Mouse (Mus musculus): ENCODE measurements around the gene Asb18.

Gene Asb18

GRCm38 (mm10) chr1:89959393-89959792 lies 55.1 kb downstream of the Asb18 start:
- Histone ChIP-seq H3K27me3 (ENCODE audit: control insufficient read depth, insufficient read depth, low read length, poor library complexity, severe bottlenecking) (no peaks in the 10 kb centered on the region), H3K36me3 (ENCODE audit: control insufficient read depth, insufficient read depth, low read length, poor library complexity, severe bottlenecking) (no peaks in the 10 kb centered on the region)
- no peak for DNase-seq (ENCODE audit: low read depth, low spot score)

DNA sequence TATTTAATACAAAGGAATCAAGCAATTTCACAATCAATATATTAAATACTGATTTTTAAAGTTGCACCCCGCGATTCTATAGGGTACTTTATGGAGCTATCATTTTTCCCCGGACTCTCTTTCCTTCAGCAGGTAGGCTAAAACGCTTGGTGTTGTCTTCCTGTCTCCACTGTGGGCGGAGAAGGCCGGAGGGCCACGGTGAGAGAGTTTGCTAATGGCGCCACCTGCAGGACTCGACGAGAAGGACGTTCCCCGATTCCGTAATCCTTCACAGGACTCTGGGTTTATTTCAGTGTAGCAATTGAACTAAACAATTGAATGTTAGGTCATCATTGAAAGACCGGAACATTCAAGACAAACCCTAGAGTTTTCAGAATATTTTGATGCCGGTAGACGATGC lies 71.3 kb downstream of the Asb18 start:
- no peaks in the 10 kb centered on the region for H3K27me3 ChIP-seq (ENCODE audit: control insufficient read depth, insufficient read depth, low read length, poor library complexity, severe bottlenecking)
- no peaks in the 10 kb centered on the region for H3K36me3 ChIP-seq (ENCODE audit: control insufficient read depth, insufficient read depth, low read length, poor library complexity, severe bottlenecking)
- peak; percentile 23 for DNase-seq (ENCODE audit: low read depth, low spot score)

DNA sequence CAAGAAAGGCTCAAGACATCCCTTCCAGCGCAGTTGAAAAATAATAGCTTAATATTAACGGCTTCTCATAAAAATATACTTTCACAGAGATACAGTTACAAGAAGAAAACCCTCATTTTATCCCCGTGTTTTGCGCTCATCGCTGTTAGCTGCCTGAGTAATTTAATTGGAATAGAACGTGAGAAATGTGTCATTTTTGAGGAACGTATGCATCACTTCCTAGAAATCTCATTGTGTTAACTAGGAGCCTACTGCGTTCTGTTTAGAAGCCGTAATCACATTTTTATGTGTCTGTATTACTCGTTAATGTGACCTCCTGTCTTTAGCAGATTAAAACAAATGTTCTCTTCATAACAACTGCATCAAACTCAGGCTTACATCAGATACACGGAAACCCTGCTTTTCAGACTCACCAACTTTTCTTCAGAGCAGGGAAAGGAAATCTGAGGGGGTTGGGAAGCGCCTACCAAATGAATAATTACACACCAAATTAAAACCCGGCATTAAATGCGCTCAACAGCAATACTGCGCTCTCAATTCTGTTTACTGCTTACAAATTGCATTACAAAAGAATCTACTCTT lies 72.0 kb downstream of the Asb18 start:
- Histone ChIP-seq H3K36me3 (ENCODE audit: control insufficient read depth, insufficient read depth, low read length, poor library complexity, severe bottlenecking) (no peaks in the 10 kb centered on the region), H3K27me3 (ENCODE audit: control insufficient read depth, insufficient read depth, low read length, poor library complexity, severe bottlenecking) (no peaks in the 10 kb centered on the region)
- no peak for DNase-seq (ENCODE audit: low read depth, low spot score)

DNA sequence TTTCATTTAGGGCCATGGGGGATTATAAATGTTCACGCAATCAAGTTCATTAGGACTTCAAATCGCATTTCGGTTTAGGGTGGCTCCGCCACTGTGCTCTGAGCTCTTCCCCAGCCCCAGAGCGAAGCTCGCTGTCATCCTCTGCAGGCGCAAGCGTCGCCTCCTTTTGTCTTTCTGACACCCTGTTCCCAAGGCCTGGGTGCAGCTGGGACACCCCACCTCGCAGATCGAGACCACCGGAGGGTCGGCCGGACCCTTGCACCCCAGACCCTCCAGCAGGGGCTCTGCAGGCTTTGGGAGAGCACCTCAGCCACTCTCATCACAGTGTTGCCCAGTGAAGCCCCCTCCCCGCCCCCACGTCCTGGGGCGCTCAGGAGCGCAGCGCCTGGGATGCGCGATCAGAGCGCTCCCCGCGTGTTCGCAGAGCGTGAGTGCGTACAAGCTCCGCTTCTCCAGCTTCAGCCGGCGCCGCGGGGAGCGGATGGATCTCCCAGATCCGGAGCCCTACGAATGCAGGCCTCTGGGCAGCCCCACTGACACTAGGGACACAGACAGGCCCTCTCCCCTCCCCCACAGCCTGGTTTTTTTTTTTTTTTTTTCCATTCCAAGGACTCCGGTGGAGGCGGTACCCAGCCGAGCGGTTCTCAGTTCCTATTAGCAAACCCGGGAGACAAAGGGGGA lies 72.6 kb downstream of the Asb18 start:
- Histone ChIP-seq H3K36me3 (ENCODE audit: control insufficient read depth, insufficient read depth, low read length, poor library complexity, severe bottlenecking) (no peaks in the 10 kb centered on the region), H3K27me3 (ENCODE audit: control insufficient read depth, insufficient read depth, low read length, poor library complexity, severe bottlenecking) (no peaks in the 10 kb centered on the region)
- no peak for DNase-seq (ENCODE audit: low read depth, low spot score)

- H3K27me3 ChIP-seq (ENCODE audit: control insufficient read depth, insufficient read depth, low read length, poor library complexity, severe bottlenecking), result no peaks in the 10 kb centered on the region
- H3K36me3 ChIP-seq (ENCODE audit: control insufficient read depth, insufficient read depth, low read length, poor library complexity, severe bottlenecking), result no peaks in the 10 kb centered on the region
- DNase-seq (ENCODE audit: low read depth, low spot score), result no peak
Measured at GRCm38 (mm10) chr1:89940961-89941524, 73.4 kb downstream of the Asb18 start.

- no peaks in the 10 kb centered on the region for H3K36me3 ChIP-seq (ENCODE audit: control insufficient read depth, insufficient read depth, low read length, poor library complexity, severe bottlenecking)
- DNase-seq (ENCODE audit: low read depth, low spot score), result peak; percentile 23
- H3K27me3 ChIP-seq (ENCODE audit: control insufficient read depth, insufficient read depth, low read length, poor library complexity, severe bottlenecking), result no peaks in the 10 kb centered on the region
Measured at GRCm38 (mm10) chr1:89939981-89940726, 74.3 kb downstream of the Asb18 start.

DNA sequence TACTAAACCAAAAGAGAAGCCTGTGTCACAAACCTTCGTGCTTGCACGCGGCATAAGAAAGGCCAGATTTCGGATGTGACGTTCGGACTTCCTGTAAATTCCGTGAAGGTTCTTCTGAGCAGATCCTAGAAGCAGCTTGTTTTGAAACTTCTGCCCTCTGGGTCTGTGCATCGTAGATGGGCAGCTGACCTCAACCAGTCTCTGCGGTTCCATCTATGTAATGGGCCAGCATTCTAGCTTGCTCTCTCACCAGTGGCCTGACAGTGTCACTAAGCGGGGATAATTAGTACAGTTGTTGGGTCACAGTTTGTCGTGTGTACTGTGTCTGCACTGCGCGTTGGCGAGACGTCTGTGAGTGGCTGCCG lies 74.9 kb downstream of the Asb18 start:
- Histone ChIP-seq H3K36me3 (ENCODE audit: control insufficient read depth, insufficient read depth, low read length, poor library complexity, severe bottlenecking) (no peaks in the 10 kb centered on the region), H3K27me3 (ENCODE audit: control insufficient read depth, insufficient read depth, low read length, poor library complexity, severe bottlenecking) (no peaks in the 10 kb centered on the region)
- no peak for DNase-seq (ENCODE audit: low read depth, low spot score)

DNA sequence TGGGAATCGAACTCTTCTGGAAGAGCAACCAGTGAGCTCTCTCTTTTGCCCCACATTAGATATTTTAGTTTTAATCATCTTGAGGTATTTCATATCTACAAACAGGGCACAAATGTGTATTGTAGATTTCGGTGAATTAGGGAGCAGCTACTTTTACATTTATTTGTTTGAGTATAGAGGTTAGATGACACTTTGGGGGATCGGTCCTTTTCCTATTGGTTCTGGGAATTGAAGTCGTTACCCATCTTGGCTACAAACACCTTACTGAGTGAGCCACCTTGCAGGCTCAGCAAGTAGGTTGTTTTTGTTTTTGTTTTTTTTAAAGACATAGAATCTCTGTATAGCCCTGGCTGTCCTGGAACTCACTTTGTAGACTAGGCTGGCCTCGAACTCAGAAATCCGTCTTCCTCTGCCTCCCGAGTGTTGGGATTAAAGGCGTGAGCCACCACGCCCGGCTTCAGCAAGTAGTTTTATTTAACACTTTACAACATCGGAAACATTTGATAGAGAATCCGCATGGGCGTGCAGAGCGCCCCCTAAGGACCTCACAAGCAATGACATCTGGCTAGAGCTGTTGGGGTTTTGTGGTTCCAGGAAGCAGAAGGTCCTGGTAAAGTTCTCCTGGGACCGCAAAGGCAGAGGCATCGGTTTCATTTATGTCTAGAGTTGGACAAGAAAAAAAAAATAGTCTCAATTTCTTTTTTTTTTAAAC lies 75.4 kb downstream of the Asb18 start:
- DNase-seq (ENCODE audit: low read depth, low spot score), result no peak
- H3K27me3 ChIP-seq (ENCODE audit: control insufficient read depth, insufficient read depth, low read length, poor library complexity, severe bottlenecking), result no peaks in the 10 kb centered on the region
- H3K36me3 ChIP-seq (ENCODE audit: control insufficient read depth, insufficient read depth, low read length, poor library complexity, severe bottlenecking), result no peaks in the 10 kb centered on the region

- H3K36me3 ChIP-seq (ENCODE audit: control insufficient read depth, insufficient read depth, low read length, poor library complexity, severe bottlenecking), result no peaks in the 10 kb centered on the region
- no peaks in the 10 kb centered on the region for H3K27me3 ChIP-seq (ENCODE audit: control insufficient read depth, insufficient read depth, low read length, poor library complexity, severe bottlenecking)
- no peak for DNase-seq (ENCODE audit: low read depth, low spot score)
Measured at GRCm38 (mm10) chr1:89935493-89936348, 78.7 kb downstream of the Asb18 start.

GRCm38 (mm10) chr1:89934316-89935260 lies 79.9 kb downstream of the Asb18 start:
- Histone ChIP-seq H3K27me3 (ENCODE audit: control insufficient read depth, insufficient read depth, low read length, poor library complexity, severe bottlenecking) (no peaks in the 10 kb centered on the region), H3K36me3 (ENCODE audit: control insufficient read depth, insufficient read depth, low read length, poor library complexity, severe bottlenecking) (no peaks in the 10 kb centered on the region)
- no peak for DNase-seq (ENCODE audit: low read depth, low spot score)

GRCm38 (mm10) chr1:89933786-89934185 lies 80.7 kb downstream of the Asb18 start:
- DNase-seq (ENCODE audit: low read depth, low spot score), result no peak
- no peaks in the 10 kb centered on the region for H3K27me3 ChIP-seq (ENCODE audit: control insufficient read depth, insufficient read depth, low read length, poor library complexity, severe bottlenecking)

GRCm38 (mm10) chr1:89933028-89933427 lies 81.4 kb downstream of the Asb18 start:
- DNase-seq (ENCODE audit: low read depth, low spot score), result no peak
- no peaks in the 10 kb centered on the region for H3K27me3 ChIP-seq (ENCODE audit: control insufficient read depth, insufficient read depth, low read length, poor library complexity, severe bottlenecking)
- no peaks in the 10 kb centered on the region for H3K36me3 ChIP-seq (ENCODE audit: control insufficient read depth, insufficient read depth, low read length, poor library complexity, severe bottlenecking)

More at GRCm38 (mm10) chr1:89933786-89934185, 80.7 kb downstream of the Asb18 start:
- no peaks in the 10 kb centered on the region for H3K36me3 ChIP-seq (ENCODE audit: control insufficient read depth, insufficient read depth, low read length, poor library complexity, severe bottlenecking)

- no peaks in the 10 kb centered on the region for H3K36me3 ChIP-seq (ENCODE audit: control insufficient read depth, insufficient read depth, low read length, poor library complexity, severe bottlenecking)
- H3K27me3 ChIP-seq (ENCODE audit: control insufficient read depth, insufficient read depth, low read length, poor library complexity, severe bottlenecking), result no peaks in the 10 kb centered on the region
- no peak for DNase-seq (ENCODE audit: low read depth, low spot score)
Measured at GRCm38 (mm10) chr1:89932616-89933015, 81.8 kb downstream of the Asb18 start.
